Mouse (Mus musculus) liver, postnatal 0 days (tissue): ENCODE measurements around the gene Dusp15.

Source experiments
- CTCF ChIP-seq: sonication (generic); IDR thresholded peaks from 2 replicates; pipeline ENCODE4 v1.5.1; 2016; ENCODE audit warnings: antibody characterized with exemption, low read depth
- EP300 ChIP-seq: IDR thresholded peaks from 2 replicates; pipeline ENCODE4 v1.6.1; 2016; ENCODE audit warnings: antibody characterized with exemption, low read depth, mild to moderate bottlenecking

DNA sequence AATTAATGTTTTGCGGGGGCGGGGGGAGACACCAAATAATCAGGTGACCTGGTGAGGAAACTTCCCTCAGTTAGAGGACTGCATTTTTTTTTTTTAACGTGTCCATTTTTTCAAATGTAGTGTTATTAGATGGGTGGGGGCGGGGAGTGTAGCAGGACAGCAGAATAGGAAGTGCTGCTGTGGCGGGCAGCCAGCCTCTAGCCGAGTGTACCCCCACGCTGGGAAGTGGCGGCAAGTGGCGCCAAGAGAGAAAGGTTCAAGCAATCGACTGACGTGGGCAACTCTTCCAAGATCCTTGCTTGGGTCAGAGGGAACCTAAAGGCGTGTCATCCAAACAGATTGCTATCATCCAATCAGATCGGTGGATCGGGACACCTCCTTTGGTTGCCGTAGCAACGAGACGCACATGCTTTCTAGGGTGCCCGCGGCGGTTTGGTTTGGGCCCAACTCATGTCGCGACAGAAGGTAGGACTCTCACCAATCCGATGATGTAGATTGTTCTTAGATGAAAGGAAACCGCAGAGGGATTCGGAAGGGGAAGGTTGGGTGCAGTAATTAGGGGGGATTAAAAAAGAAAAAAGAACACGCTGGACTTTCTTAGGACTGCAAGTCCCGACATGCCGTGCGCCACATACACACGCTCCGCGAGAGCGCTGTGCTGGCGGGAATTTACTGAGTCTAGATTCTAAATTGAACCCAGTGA is 10.7 kb upstream of the Dusp15 start, which contains the start of gene Ttll9:
- TF ChIP-seq EP300 (no peak), CTCF (no peak)
